Mouse (Mus musculus): Measurements from ENCODE around the gene Zcchc4. TPM values are rescaled to one million over a fixed set of nuclear protein-coding genes. Genes with fewer than 3 reads are reported as not detected.

Gene Zcchc4
- polyA plus RNA-seq, 1 experiment from 2014 or later: 11.3 TPM

DNA sequence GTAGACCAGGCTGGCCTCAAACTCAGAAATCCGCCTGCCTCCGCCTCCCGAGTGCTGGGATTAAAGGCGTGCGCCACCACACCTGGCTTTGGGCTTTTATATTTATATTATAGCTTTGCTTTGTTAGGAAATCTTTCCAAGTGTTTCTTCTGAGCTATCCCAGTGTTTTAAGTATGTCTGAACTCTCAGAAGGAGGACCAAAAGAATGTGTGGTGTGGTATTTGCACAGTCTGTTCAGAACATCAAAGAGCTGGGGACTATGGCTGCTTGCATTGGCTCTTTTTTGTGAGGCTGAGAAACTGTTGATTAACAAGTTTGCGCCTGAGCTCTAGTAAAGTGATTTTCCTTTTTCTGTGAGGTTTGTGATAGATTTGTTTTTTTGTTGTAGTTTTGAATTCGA lies 69.1 kb downstream of the Zcchc4 start:
- WGBS: 96% methylated on average over 7 of the region's 7 CpGs
- peaks cover 37% of the 10 kb centered on the region for H3K36me3 ChIP-seq (ENCODE audit: control insufficient read depth, insufficient read depth, low read length)
- no peaks in the 10 kb centered on the region for H3K4me1 ChIP-seq (ENCODE audit: control insufficient read depth, insufficient read depth, low read length)

GRCm38 (mm10) chr5:52855727-52856126 lies 80.5 kb downstream of the Zcchc4 start:
- no peaks in the 10 kb centered on the region for H3K27me3 ChIP-seq (ENCODE audit: control insufficient read depth, insufficient read depth, low read depth, low read length)
- no peak overlapping the region for H3K4me2 ChIP-seq (ENCODE audit: low read length)
- H3K4me3 ChIP-seq (ENCODE audit: low read depth, low read length): no peak overlapping the region
- no peaks in the 10 kb centered on the region for H3K4me1 ChIP-seq (ENCODE audit: control insufficient read depth, insufficient read depth, low read length)
- peaks cover 44% of the 10 kb centered on the region for H3K36me3 ChIP-seq (ENCODE audit: control insufficient read depth, insufficient read depth, low read length)
- no peak for ATAC-seq
- H3K9ac ChIP-seq (ENCODE audit: low read depth, low read length): no peak overlapping the region
- no peaks in the 10 kb centered on the region for H3K9me3 ChIP-seq (replicated peaks; ENCODE audit: control insufficient read depth, low read length, poor library complexity, severe bottlenecking)
- no peak overlapping the region for H3K27ac ChIP-seq (ENCODE audit: low read length)
- WGBS: 88% methylated on average over 5 of the region's 5 CpGs

More for the DNA sequence above, 69.1 kb downstream of the Zcchc4 start:
- H3K4me3 ChIP-seq (ENCODE audit: low read depth, low read length): no peak overlapping the region
- H3K9me3 ChIP-seq (replicated peaks; ENCODE audit: control insufficient read depth, low read length, poor library complexity, severe bottlenecking): no peaks in the 10 kb centered on the region
- no peak overlapping the region for H3K27ac ChIP-seq (ENCODE audit: low read length)
- no peak overlapping the region for H3K9ac ChIP-seq (ENCODE audit: low read depth, low read length)
- H3K4me2 ChIP-seq (ENCODE audit: low read length): no peak overlapping the region
- no peak for ATAC-seq
- H3K27me3 ChIP-seq (ENCODE audit: control insufficient read depth, insufficient read depth, low read depth, low read length): no peaks in the 10 kb centered on the region

GRCm38 (mm10) chr5:52864446-52864845 lies 89.2 kb downstream of the Zcchc4 start:
- 95% methylated on average over 8 of the region's 8 CpGs for WGBS
- no peak overlapping the region for H3K9ac ChIP-seq (ENCODE audit: low read depth, low read length)
- H3K27ac ChIP-seq (ENCODE audit: low read length): no peak overlapping the region
- H3K27me3 ChIP-seq (ENCODE audit: control insufficient read depth, insufficient read depth, low read depth, low read length): no peaks in the 10 kb centered on the region
- ATAC-seq: no peak
- H3K9me3 ChIP-seq (replicated peaks; ENCODE audit: control insufficient read depth, low read length, poor library complexity, severe bottlenecking): no peaks in the 10 kb centered on the region
- no peaks in the 10 kb centered on the region for H3K4me1 ChIP-seq (ENCODE audit: control insufficient read depth, insufficient read depth, low read length)
- no peak overlapping the region for H3K4me2 ChIP-seq (ENCODE audit: low read length)
- peaks cover 48% of the 10 kb centered on the region for H3K36me3 ChIP-seq (ENCODE audit: control insufficient read depth, insufficient read depth, low read length)
- H3K4me3 ChIP-seq (ENCODE audit: low read depth, low read length): no peak overlapping the region

GRCm38 (mm10) chr5:52865825-52866224 lies 90.6 kb downstream of the Zcchc4 start:
- no peaks in the 10 kb centered on the region for H3K27me3 ChIP-seq (ENCODE audit: control insufficient read depth, insufficient read depth, low read depth, low read length)
- H3K36me3 ChIP-seq (ENCODE audit: control insufficient read depth, insufficient read depth, low read length): peaks cover 38% of the 10 kb centered on the region
- no peaks in the 10 kb centered on the region for H3K4me1 ChIP-seq (ENCODE audit: control insufficient read depth, insufficient read depth, low read length)
- ATAC-seq: no peak
- WGBS: 85% methylated on average over 9 of the region's 9 CpGs
- no peak overlapping the region for H3K4me3 ChIP-seq (ENCODE audit: low read depth, low read length)
- no peak overlapping the region for H3K4me2 ChIP-seq (ENCODE audit: low read length)
- no peak overlapping the region for H3K27ac ChIP-seq (ENCODE audit: low read length)
- no peaks in the 10 kb centered on the region for H3K9me3 ChIP-seq (replicated peaks; ENCODE audit: control insufficient read depth, low read length, poor library complexity, severe bottlenecking)
- H3K9ac ChIP-seq (ENCODE audit: low read depth, low read length): no peak overlapping the region

GRCm38 (mm10) chr5:52866361-52867155 lies 91.3 kb downstream of the Zcchc4 start:
- no peaks in the 10 kb centered on the region for H3K4me1 ChIP-seq (ENCODE audit: control insufficient read depth, insufficient read depth, low read length)
- H3K9me3 ChIP-seq (replicated peaks; ENCODE audit: control insufficient read depth, low read length, poor library complexity, severe bottlenecking): no peaks in the 10 kb centered on the region
- no peak overlapping the region for H3K9ac ChIP-seq (ENCODE audit: low read depth, low read length)
- WGBS: 85% methylated on average over 18 of the region's 18 CpGs
- peaks cover 31% of the 10 kb centered on the region for H3K36me3 ChIP-seq (ENCODE audit: control insufficient read depth, insufficient read depth, low read length)
- H3K4me2 ChIP-seq (ENCODE audit: low read length): no peak overlapping the region
- no peak overlapping the region for H3K4me3 ChIP-seq (ENCODE audit: low read depth, low read length)
- no peaks in the 10 kb centered on the region for H3K27me3 ChIP-seq (ENCODE audit: control insufficient read depth, insufficient read depth, low read depth, low read length)
- no peak overlapping the region for H3K27ac ChIP-seq (ENCODE audit: low read length)
- ATAC-seq: no peak

- H3K4me1 ChIP-seq (ENCODE audit: control insufficient read depth, insufficient read depth, low read length): no peaks in the 10 kb centered on the region
- H3K27ac ChIP-seq (ENCODE audit: low read length): no peak overlapping the region
- H3K9ac ChIP-seq (ENCODE audit: low read depth, low read length): no peak overlapping the region
- WGBS: 68% methylated on average over 12 of the region's 12 CpGs
- no peaks in the 10 kb centered on the region for H3K9me3 ChIP-seq (replicated peaks; ENCODE audit: control insufficient read depth, low read length, poor library complexity, severe bottlenecking)
- no peak overlapping the region for H3K4me3 ChIP-seq (ENCODE audit: low read depth, low read length)
- ATAC-seq: no peak
- no peaks in the 10 kb centered on the region for H3K27me3 ChIP-seq (ENCODE audit: control insufficient read depth, insufficient read depth, low read depth, low read length)
- H3K36me3 ChIP-seq (ENCODE audit: control insufficient read depth, insufficient read depth, low read length): peaks cover 16% of the 10 kb centered on the region
- no peak overlapping the region for H3K4me2 ChIP-seq (ENCODE audit: low read length)
Observed at GRCm38 (mm10) chr5:52868918-52869703, 93.9 kb downstream of the Zcchc4 start.

GRCm38 (mm10) chr5:52871461-52871860 lies 96.3 kb downstream of the Zcchc4 start:
- ATAC-seq: no peak
- no peaks in the 10 kb centered on the region for H3K9me3 ChIP-seq (replicated peaks; ENCODE audit: control insufficient read depth, low read length, poor library complexity, severe bottlenecking)
- WGBS: 21% methylated on average over 1 of the region's 1 CpGs

DNA sequence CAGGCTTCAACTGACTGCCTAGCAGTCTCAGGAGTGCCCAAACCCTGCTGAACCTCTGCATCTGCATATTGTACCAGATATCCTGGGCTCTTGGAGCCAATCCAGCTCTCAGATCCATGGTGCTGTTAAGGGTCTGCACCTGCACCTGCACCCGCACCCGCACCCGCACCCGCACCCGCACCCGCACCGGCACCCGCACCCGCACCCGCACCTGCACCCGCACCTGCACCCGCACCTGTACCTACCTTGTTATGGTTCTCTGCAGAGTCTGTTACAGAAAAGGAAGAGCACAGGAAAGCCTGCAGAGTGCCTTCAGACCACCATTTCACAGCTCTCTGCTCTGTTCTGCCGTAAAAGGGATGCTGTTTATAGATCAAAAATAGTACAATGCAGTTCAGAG lies 96.8 kb downstream of the Zcchc4 start:
- Histone ChIP-seq H3K27ac (ENCODE audit: low read length) (no peak overlapping the region), H3K27me3 (ENCODE audit: control insufficient read depth, insufficient read depth, low read depth, low read length) (no peaks in the 10 kb centered on the region), H3K9ac (ENCODE audit: low read depth, low read length) (no peak overlapping the region), H3K4me2 (ENCODE audit: low read length) (no peak overlapping the region), H3K9me3 (replicated peaks; ENCODE audit: control insufficient read depth, low read length, poor library complexity, severe bottlenecking) (no peaks in the 10 kb centered on the region), H3K36me3 (ENCODE audit: control insufficient read depth, insufficient read depth, low read length) (0 out of 2 replicates have a peak, but pooled peaks cover 2% of the 10 kb centered on the region), H3K4me1 (ENCODE audit: control insufficient read depth, insufficient read depth, low read length) (no peaks in the 10 kb centered on the region), H3K4me3 (ENCODE audit: low read depth, low read length) (no peak overlapping the region)
- 83% methylated on average over 13 of the region's 13 CpGs for WGBS
- no peak for ATAC-seq

More at GRCm38 (mm10) chr5:52871461-52871860, 96.3 kb downstream of the Zcchc4 start:
- no peak overlapping the region for H3K4me3 ChIP-seq (ENCODE audit: low read depth, low read length)
- peaks cover 5% of the 10 kb centered on the region; the same call in 1 of the 2 replicates for H3K36me3 ChIP-seq (ENCODE audit: control insufficient read depth, insufficient read depth, low read length)
- H3K27ac ChIP-seq (ENCODE audit: low read length): no peak overlapping the region
- no peak overlapping the region for H3K4me2 ChIP-seq (ENCODE audit: low read length)
- H3K4me1 ChIP-seq (ENCODE audit: control insufficient read depth, insufficient read depth, low read length): no peaks in the 10 kb centered on the region
- no peaks in the 10 kb centered on the region for H3K27me3 ChIP-seq (ENCODE audit: control insufficient read depth, insufficient read depth, low read depth, low read length)
- H3K9ac ChIP-seq (ENCODE audit: low read depth, low read length): no peak overlapping the region

Measured in midbrain, embryonic 16.5 days (tissue).